Mouse (Mus musculus) olfactory bulb, adult 2 months (tissue): ENCODE data around the gene Col6a5.

ENCODE experiments used
- CTCF ChIP-seq: fragments of 200-500 bp; IDR thresholded peaks from 2 replicates; pipeline ENCODE4 v1.5.1; 2012; ENCODE audit warnings: low read depth, mild to moderate bottlenecking, low read length, moderate library complexity; ENCODE audit not compliant: insufficient read depth
- POLR2A ChIP-seq: fragments of 200-500 bp; IDR thresholded peaks from 2 replicates; pipeline ENCODE4 v1.6.1; 2012; ENCODE audit warnings: mild to moderate bottlenecking, low read depth, low read length, moderate library complexity; ENCODE audit not compliant: insufficient read depth

- TF ChIP-seq POLR2A (no peak), CTCF (no peak)
Measured at GRCm38 (mm10) chr9:105949755-105950154, 10.7 kb downstream of the Col6a5 start.
